Mouse (Mus musculus): ENCODE data around the gene Stard13.

The Stard13 gene

GRCm38 (mm10) chr5:151056255-151056919 lies 177.2 kb downstream of the Stard13 start:
- DNase-seq, result no peak

- DNase-seq, result no peak
These were observed 178.1 kb downstream of the Stard13 start for GRCm38 (mm10) chr5:151055426-151056090.

GRCm38 (mm10) chr5:151054743-151055114 lies 178.9 kb downstream of the Stard13 start:
- no peak for DNase-seq

- no peak for DNase-seq
These were observed 179.4 kb downstream of the Stard13 start for GRCm38 (mm10) chr5:151054100-151054742.

GRCm38 (mm10) chr5:151053190-151053589 lies 180.4 kb downstream of the Stard13 start:
- no peak for DNase-seq

- no peak for DNase-seq
These were observed 181.3 kb downstream of the Stard13 start for GRCm38 (mm10) chr5:151052331-151052730.

- DNase-seq, result no peak
These were observed 186.1 kb downstream of the Stard13 start for GRCm38 (mm10) chr5:151047488-151047887.

GRCm38 (mm10) chr5:151046917-151047316 lies 186.7 kb downstream of the Stard13 start:
- no peak for DNase-seq

- no peak for DNase-seq
These were observed 187.5 kb downstream of the Stard13 start for GRCm38 (mm10) chr5:151046131-151046530.

- no peak for DNase-seq
These were observed 190.7 kb downstream of the Stard13 start for GRCm38 (mm10) chr5:151042911-151043310.

- peak; percentile 18 to 28 for DNase-seq
These were observed 195.8 kb downstream of the Stard13 start for GRCm38 (mm10) chr5:151037871-151038270.

- no peak for DNase-seq
These were observed 198.7 kb downstream of the Stard13 start for GRCm38 (mm10) chr5:151034715-151035512.

GRCm38 (mm10) chr5:151028906-151029305 lies 204.7 kb downstream of the Stard13 start:
- DNase-seq, result no peak

- peak; percentile 31 to 42 for DNase-seq
These were observed 206.5 kb downstream of the Stard13 start for GRCm38 (mm10) chr5:151027171-151027570.

- no peak for DNase-seq
These were observed 207.6 kb downstream of the Stard13 start for GRCm38 (mm10) chr5:151026069-151026468.

GRCm38 (mm10) chr5:151024483-151024882 lies 209.2 kb downstream of the Stard13 start:
- DNase-seq, result no peak

GRCm38 (mm10) chr5:151023461-151023860 lies 210.2 kb downstream of the Stard13 start:
- DNase-seq, result peak; percentile 75

- no peak for DNase-seq
These were observed 210.7 kb downstream of the Stard13 start for GRCm38 (mm10) chr5:151022939-151023338.

- DNase-seq, result no peak
These were observed 211.6 kb downstream of the Stard13 start for GRCm38 (mm10) chr5:151022026-151022425.

GRCm38 (mm10) chr5:151020831-151021230 lies 212.8 kb downstream of the Stard13 start:
- DNase-seq, result no peak

GRCm38 (mm10) chr5:151020031-151020820 lies 213.4 kb downstream of the Stard13 start:
- no peak for DNase-seq

- DNase-seq, result no peak
These were observed 214.7 kb downstream of the Stard13 start for GRCm38 (mm10) chr5:151018959-151019358.

All from cerebellum, postnatal 36 days (tissue).